Mouse (Mus musculus) thymus, adult 18-20 months (tissue): ENCODE results near the gene Klrc3.
"Not testable (repeated sequence)": the region's sequence is repeated elsewhere in the genome, so short reads cannot be mapped to it uniquely, and the experiment has no call there.

Experiments
- DNase-seq, 2 experiments: peaks; one replicate each; pipeline ENCODE4 v3.0.0; 2022; ENCODE audit warnings: mixed read lengths in 2 of 2

The Klrc3 gene

DNA sequence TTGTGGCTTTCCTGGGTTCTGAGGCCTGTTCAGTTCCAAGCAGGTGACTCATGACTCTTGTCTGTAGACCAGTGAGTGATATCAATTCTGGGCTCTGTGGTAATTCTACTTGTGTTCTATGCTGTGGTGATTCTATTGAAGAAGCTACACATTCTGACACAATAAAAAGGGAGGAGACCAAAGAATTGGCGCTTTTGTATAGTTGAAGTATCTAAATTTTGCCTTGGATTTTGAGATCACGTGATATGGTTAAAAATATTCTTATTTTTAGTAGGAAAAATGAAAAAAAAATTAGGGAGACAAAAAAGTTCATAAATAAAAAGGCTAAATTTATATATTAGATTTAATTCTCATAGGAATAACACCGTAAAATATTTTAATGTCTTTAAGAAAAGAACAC lies at the start of gene Klrc3:
TSS of gene Klrc3 (minus strand) at position 101 of the 400 bp plus-strand sequence.
- DNase-seq: not testable (repeated sequence)

GRCm38 (mm10) chr6:129691436-129691835 lies 48.3 kb upstream of the Klrc3 start:
- DNase-seq: not testable (repeated sequence)

DNA sequence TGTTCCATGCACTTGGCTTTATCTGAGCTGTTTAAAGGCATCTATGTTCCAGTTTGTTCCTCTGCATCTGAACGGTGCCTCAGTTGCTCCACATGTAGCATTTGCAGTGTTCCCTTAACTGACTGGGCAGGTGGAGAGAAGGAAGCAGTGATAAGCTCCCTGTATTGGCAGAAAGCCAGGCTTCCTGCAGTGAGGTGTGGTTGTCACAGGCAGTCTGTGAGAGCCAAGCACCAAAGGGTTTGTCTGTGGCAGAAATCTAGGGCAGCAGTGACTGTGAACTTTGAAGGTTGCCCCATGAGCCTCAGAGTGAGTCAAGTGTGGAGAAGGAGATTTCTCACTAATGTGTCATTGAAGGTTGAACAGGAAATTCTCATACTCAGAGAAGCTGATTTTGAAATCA lies 37.2 kb upstream of the Klrc3 start:
- peak; percentile 2 to 6 for DNase-seq

DNA sequence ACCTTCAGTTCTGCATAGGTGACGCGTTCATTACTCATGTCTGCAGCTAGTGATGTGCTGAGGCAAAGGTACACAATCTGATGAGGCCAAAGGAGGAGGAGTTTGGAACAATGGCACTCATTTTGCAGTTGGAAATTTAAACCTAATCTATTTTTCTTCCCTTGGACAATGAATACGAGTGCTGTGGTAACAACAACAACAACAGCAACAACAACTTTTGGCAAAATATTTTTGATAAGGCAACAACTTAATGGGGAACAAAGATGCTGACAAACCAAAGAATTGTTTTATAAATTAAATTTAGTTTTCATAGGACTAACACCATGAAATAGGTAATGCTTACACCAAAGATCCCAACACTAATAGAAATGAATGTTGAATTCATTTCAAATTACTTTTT lies 35.7 kb upstream of the Klrc3 start, which contains the start of gene Klrc1:
TSS of gene Klrc1 (minus strand) at position 101 of the 400 bp plus-strand sequence.
- no peak for DNase-seq

GRCm38 (mm10) chr6:129661301-129661700 lies 18.2 kb upstream of the Klrc3 start:
- DNase-seq: not testable (repeated sequence)

GRCm38 (mm10) chr6:129660589-129660988 lies 17.5 kb upstream of the Klrc3 start, which contains the start of gene Klrc2:
Gene Klrc2, minus strand, starts transcription at chr6:129660689.
- DNase-seq: not testable (repeated sequence)

DNA sequence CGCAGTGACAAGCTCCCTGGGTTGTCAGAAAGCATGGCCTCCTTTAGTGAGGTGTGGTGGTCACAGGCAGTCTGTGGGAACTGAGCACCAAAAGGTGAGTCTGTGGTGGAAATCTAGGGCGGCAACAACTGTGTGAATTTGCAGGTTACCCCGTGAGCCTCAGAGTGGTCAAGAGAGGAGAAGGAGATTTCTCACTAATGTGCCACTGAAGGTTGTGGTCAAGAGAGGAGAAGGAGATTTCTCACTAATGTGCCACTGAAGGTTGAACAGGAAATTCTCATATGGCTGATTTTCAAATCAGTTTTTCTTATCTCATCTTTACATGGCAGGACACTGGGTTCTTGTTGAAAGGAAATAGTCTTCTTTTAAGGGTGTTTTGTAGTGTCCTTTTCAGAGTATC lies 917 bp upstream of the Klrc3 start:
- DNase-seq: not testable (repeated sequence)

DNA sequence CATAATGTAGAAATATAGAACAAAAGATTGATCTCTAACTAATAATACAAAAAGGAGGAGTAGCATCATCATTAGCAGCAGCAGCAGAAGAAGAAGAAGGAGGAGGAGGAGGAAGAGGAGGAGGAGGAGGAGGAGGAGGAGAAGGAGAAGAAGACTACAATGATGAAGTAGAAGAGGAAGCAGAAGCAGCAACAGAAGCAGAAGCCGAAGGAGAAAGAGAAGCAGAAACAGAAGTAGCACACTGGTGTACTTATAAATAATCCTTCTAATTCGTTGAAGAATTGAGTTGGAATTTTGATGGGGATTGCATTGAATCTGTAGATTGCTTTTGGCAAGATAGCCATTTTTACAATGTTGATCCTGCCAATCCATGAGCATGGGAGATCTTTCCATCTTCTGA lies 12.1 kb downstream of the Klrc3 start:
- DNase-seq: not testable (repeated sequence)

- DNase-seq: no peak
Observed at GRCm38 (mm10) chr6:129623735-129624134, 19.4 kb downstream of the Klrc3 start, which contains the start of gene Klrk1. Gene Klrk1, minus strand, starts transcription at chr6:129623864.

- no peak for DNase-seq
Observed at GRCm38 (mm10) chr6:129608372-129608771, 34.8 kb downstream of the Klrc3 start.

- DNase-seq: peak in 1 of 2 experiments; percentile 6
Observed at GRCm38 (mm10) chr6:129591508-129591907, 51.6 kb downstream of the Klrc3 start, which contains the start of gene Klrd1. Gene Klrd1, plus strand, starts transcription at chr6:129591782.
